Mouse (Mus musculus) brain, embryonic 14.5 days (tissue): ENCODE results near the gene Ptger4. TPM values are rescaled to one million over a fixed set of nuclear protein-coding genes. Genes with fewer than 3 reads are reported as not detected.
A peak's percentile ranks its signal among the peaks of the same experiment; 100 is the strongest.

Experiments
- DNase-seq: peaks from one replicate; pipeline ENCODE4 v3.0.0-alpha.2; 2011; ENCODE audit warnings: low read depth
- CTCF ChIP-seq: fragments of 200-500 bp; IDR thresholded peaks from 2 replicates; pipeline ENCODE4 v1.5.1; 2012; ENCODE audit warnings: inconsistent platforms, mild to moderate bottlenecking, moderate library complexity, borderline replicate concordance; ENCODE audit not compliant: insufficient read depth, insufficient read length; ENCODE audit errors: extremely low read depth
- POLR2A ChIP-seq: fragments of 200-500 bp; IDR thresholded peaks from 2 replicates; pipeline ENCODE4 v1.6.1; 2012; ENCODE audit warnings: mild to moderate bottlenecking, inconsistent platforms, borderline replicate concordance; ENCODE audit not compliant: poor library complexity, insufficient read depth, insufficient read length, severe bottlenecking; ENCODE audit errors: extremely low read depth
- polyA plus RNA-seq: library from polyadenylated mRNA; depleted of rRNA; stranded (reverse); fragments of >200 nt; gene quantifications from 2 replicates; pipeline ENCODE4 v1.2.3, GENCODE M21; 2012; rRNA removed

Gene Ptger4
- polyA plus RNA-seq, 1 experiment, result 1.2 TPM

DNA sequence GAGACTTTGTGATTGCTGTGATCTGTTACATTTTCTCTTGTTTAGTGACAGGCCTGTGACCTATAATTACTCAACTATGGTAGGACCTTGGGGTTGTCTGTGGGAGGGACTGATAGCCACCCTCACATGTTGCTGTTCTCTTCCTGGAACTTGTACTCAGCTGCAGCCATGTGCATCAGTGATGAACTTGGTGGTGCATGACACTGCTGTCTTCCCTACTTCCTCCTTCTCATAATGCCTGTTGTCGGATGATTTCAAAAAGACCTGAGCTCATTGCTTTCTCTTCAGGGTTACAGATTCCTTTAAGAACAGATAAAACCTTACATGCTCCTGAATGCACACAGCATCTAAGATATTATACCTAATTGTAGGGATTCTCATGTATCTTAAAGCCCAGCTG lies 56.0 kb downstream of the Ptger4 start:
- DNase-seq, result no peak
- TF ChIP-seq POLR2A (no peak), CTCF (no peak)

DNA sequence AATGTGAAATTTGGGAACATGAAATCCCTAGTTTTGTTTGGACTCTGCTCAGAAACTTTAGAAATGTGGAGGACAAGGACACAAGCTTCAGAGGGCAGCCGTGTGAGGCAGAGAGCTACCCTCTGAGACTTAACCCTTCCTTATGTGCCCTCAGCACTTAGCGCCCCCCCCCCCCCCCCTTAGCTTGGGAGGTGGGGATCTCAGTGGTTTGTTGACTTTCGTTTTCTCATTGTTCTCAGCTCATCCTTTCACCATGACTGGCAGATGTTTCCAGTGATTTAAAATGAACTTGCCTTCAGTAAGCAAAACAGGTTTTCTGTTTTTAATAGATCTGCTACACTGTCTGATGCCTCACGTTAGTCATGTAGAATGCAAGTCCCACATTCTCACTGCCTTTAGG lies 56.9 kb downstream of the Ptger4 start:
- no peak for TF ChIP-seq CTCF
- no peak for TF ChIP-seq POLR2A

DNA sequence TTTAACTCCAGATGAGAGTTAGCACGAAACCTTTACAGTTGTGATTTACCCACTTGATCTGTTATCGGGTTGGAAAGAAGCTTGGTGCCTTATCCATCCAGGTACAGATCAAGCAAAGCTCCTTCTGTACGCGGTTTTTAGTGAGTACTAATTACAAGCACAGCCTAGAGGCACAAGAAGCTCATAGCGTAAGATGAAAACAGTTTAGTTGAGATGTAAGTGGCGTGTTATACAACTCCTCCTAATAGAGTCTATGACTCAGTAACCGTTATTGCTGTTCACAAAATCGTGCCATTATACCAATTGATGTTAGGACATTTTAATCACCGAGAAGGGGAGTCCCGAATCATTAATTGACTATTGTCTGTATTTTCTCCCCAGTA lies 57.7 kb downstream of the Ptger4 start:
- TF ChIP-seq POLR2A, result no peak
- no peak for TF ChIP-seq CTCF
- no peak for DNase-seq

More for the DNA sequence above, 56.9 kb downstream of the Ptger4 start:
- DNase-seq, result no peak

DNA sequence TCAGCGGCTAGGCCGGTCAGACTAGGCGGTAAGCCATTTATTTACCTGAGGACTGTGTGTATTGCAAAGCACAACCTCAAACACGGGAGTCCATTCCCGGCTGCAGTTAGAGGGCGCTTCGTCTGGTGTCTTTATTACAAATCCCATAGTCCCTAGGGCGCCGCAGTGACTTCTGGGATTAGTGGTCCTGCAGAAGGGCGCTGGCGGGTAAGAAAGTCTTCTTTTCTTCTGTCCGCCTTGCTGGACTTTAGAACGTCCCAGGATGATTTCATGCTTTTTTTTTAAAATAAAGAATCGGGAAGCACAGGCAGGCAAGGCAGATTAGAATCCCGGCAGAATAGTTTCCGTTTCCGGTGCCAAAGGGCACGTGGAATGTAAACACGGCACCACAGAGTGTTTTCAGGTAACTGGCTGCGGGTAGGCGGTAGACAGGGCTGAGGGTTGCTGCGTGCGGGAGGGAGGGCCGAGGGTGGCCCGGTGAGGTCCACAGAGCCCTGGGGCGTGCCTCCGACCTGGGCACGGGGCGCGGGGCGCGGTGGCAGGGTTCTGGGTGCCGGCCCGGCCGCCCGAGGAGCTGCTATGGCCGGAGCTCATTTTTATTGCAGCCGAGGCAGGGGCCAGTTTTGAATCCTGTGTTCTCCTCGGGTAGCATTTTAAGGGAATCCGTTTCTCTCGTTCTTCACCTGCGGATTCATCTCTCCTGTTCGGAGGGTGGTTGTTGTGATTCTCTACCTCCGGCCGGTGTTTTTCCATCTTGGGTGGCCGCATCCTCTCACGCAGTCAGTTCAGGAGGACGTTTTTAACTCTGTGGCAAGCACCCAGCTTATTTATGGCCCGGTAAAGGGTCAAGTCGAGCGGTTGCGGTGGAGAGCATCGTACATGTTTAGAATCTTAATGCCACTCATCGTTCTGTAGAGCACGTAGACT lies 58.4 kb downstream of the Ptger4 start, which contains the start of gene Ttc33:
Gene Ttc33, plus strand, starts transcription at position 160 of the 927 bp plus-strand sequence.
- TF ChIP-seq POLR2A, result peak; percentile 24; the same call in 1 of the 2 replicates
- peak; percentile 29; the same call in 1 of the 2 replicates for TF ChIP-seq CTCF
- peak; percentile 92 for DNase-seq

DNA sequence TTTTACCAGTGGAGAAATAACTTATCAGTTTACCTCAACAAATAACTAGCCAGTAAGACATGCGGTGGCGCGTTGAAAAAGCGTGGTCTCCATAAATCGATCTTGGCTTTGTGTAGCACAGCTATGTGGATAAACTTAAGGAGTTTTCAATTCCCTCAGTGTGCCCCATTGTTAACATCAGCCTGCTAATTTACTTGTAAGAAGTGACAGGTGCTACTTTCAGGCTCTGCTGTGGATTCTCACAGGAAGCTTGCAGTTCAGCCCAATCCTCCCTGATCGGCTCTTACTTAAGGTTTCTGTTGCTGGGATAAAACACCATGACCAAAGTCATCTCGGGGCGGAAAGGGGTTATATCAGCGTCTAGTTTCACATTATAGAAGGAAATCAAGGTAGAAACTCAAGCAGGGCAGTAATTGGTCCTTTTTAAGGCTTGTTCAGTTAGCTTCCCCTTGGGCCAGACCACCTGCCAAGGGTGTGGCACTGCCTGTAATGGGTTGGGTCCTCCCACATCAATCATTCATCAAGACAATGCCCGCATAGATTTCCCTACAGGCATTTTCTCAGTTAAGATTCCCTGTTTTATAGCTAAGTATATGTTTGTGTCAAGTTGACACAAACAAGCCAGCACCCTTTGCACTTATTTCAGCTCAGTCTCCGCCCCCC lies 59.2 kb downstream of the Ptger4 start:
- DNase-seq, result peak; percentile 38
- TF ChIP-seq POLR2A, result no peak
- TF ChIP-seq CTCF, result no peak

DNA sequence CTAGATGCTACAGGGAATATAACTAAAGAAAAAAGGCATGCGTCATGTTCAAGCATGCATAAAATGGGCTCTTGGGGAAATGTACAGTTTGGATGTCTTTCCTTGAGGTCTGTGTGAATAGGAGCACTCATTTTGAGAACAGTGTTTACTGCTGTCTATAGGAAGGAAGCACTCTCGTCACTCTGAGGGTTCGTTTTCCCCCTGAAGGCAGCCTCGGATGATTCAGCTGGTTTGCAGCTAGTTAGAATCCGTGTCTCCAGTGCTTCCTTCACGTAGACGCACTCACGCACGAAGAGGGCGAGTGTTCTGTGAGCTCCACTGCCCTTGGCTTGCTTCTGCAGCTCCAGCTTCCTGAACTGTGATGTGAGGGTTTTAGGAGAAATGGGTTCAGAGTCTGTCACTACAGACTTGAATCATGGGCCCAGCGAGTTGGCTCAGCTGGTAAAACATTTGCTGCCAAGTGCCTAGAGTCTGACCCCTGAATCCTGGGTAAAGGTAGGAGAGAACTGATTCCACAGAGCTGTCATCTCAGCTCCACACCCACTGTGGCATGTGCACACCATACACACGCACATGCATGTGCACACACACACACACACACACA lies 70.7 kb downstream of the Ptger4 start:
- DNase-seq, result no peak
- TF ChIP-seq POLR2A, result no peak

DNA sequence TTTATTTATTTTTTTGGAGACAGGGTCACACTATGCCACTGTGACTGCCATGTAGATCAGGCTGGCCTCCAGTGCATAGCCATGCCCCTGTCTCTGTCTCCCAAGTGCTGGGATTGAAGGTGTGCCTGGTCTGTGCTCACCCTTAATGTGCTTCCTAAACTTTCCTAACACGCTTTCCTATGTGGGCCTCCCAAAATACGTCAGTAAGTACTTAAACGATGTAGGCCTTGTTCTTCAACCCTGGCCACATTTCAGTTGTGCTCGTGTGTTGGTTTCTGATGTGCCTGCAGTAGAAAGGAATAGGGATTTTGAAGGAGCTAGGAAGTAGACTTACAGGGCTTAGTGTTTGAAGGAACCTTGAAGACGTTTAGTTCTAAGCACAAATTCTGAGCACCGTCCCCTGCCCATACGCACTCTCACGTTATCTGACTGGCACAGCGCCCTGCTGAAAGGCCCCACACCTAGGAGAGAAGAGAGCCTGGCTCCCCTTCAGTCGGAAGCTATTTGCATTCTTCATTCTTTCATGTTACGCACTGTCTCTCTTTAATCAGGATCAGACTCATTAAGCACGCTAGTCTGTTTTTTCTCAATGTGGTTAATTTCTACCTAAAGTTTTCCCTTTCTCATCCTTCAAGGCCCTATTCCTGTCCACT lies 78.7 kb downstream of the Ptger4 start:
- TF ChIP-seq CTCF (no peak), POLR2A (no peak)
- no peak for DNase-seq

DNA sequence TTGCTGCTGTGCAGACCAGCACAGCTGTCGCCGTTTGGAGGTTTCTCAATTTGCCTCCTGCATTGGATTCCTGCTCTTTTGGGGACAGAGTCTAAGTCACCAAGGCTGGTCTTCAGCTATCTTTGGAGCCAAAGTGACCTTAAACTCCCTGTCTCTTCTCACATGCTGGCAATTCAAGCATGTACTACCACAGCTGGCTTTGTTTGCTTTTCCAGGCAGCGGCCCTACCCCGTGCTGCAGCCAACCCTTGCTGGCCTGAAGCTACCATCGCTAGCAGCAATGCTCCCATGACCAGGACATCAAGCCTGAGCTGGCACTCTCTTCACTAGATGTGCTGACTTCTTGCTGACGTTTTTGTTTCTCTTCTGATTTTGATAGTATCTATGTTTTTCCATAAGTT lies 85.2 kb downstream of the Ptger4 start:
- no peak for DNase-seq
- TF ChIP-seq POLR2A, result no peak

DNA sequence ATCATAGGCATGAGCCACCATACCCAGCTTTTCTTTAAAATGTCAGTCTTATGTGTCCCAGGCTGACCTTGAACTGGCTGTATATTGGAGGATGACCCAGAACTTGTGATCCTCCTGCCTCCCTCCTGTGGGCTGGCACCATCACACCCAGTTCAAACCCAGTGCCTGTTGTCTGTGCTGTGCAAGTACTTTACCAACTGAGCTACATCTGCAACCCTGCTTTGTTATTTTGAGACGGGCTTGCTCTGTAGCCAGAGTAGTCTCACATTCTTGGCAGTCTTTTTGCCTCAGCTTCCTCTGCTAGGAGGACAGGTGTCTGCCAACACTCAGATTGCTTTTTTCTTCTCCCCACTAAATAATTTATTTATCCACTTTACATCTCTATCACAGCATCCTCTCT lies 86.6 kb downstream of the Ptger4 start:
- DNase-seq, result no peak
- TF ChIP-seq CTCF (no peak), POLR2A (no peak)

Other genes starting within 250 kb of the Ptger4 start
- gene C7, start 180.4 kb downstream of the Ptger4 start, polyA plus RNA-seq, result 0.14 and 0.20 TPM in 2 replicates
- gene Card6, start 135.6 kb downstream of the Ptger4 start, polyA plus RNA-seq, result 0.48 and 0.70 TPM in 2 replicates
- gene Rpl37, start 127.5 kb downstream of the Ptger4 start, polyA plus RNA-seq, result 979 and 999 TPM in 2 replicates
- gene Prkaa1, start 100.3 kb downstream of the Ptger4 start, polyA plus RNA-seq, result 11.5 and 14.4 TPM in 2 replicates
- gene Ttc33, start 58.7 kb downstream of the Ptger4 start, polyA plus RNA-seq, result 24.5 and 29.0 TPM in 2 replicates